Mouse (Mus musculus): ENCODE data around the gene Adam22.

- TF ChIP-seq CTCF (conservative IDR thresholded peaks at IDR 0.05; ENCODE audit: insufficient read depth, insufficient read length, low read depth, low read length), result no peak
- no peak for TF ChIP-seq POLR2A (IDR thresholded peaks at IDR 0.05; ENCODE audit: low read depth, low read length)
Measured at GRCm38 (mm10) chr5:8178111-8178510, 189.8 kb downstream of the Adam22 start.

All from kidney, adult 2 months (tissue).